Mouse (Mus musculus): ENCODE results near the gene Mybpc2.

DNA sequence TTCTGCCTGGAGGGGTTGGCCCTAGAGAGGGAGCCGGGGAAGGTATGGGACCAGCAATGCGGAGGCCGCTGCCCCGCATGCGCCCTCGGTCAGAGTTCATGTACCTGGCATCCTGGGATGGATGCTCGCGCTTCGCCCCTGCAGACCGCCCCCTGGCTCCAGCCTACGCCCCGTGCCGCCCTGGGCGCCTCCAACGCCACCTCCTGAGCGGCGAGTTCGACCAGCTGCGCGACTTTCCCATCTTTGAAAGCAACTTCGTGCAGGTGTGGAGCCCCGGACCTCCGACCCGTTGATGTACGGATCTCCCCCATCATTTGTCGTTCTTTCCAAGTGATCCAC, 27.7 kb downstream of the Mybpc2 start:
- TF ChIP-seq CHD2 (IDR thresholded peaks at IDR 0.05; ENCODE audit: low read depth, low read length), result no peak
- TF ChIP-seq ZC3H11A (IDR thresholded peaks at IDR 0.05; ENCODE audit: borderline replicate concordance, low read depth, low read length), result no peak
- no peak for TF ChIP-seq ZNF384 (IDR thresholded peaks at IDR 0.05; ENCODE audit: low read depth, low read length)

Measured in ES-E14 (cell line).